Mouse (Mus musculus) ES-E14 (cell line): ENCODE results near the gene Pnmal1.

ENCODE experiments used
- CHD2 ChIP-seq: IDR thresholded peaks from 2 replicates; pipeline ENCODE4 v1.6.1; 2014; ENCODE audit warnings: mild to moderate bottlenecking, low read depth, low read length, inconsistent platforms
- HCFC1 ChIP-seq: IDR thresholded peaks from 2 replicates; pipeline ENCODE4 v1.6.1; 2012; ENCODE audit warnings: low read length, inconsistent platforms, borderline replicate concordance; ENCODE audit not compliant: insufficient read depth

- TF ChIP-seq HCFC1: no peak
- no peak for TF ChIP-seq CHD2
Observed at GRCm38 (mm10) chr7:16991681-16992450, 32.4 kb downstream of the Pnmal1 start.
